Mouse (Mus musculus) liver, postnatal 0 days (tissue): Measurements from ENCODE around the gene Hdac9. TPM values are rescaled to one million over a fixed set of nuclear protein-coding genes. Genes with fewer than 3 reads are reported as not detected.

Experiments used
- ATAC-seq: fragments of 200-750 bp; cut with Nextera tagmentation; 2 replicates; pipeline ENCODE4 v1.8.0; 2017; ENCODE audit warnings: mild to moderate bottlenecking, moderate library complexity
- DNase-seq: peaks from one replicate; pipeline ENCODE4 v3.0.0-alpha.2; 2016
- H3K27ac ChIP-seq: fragments of 300-500 bp; sonication (generic); 2 replicates; pipeline ENCODE4 v1.5.1; 2014; ENCODE audit warnings: antibody characterized with exemption, moderate library complexity, mild to moderate bottlenecking, low read depth
- H3K27me3 ChIP-seq: fragments of 300-500 bp; sonication (generic); 2 replicates; pipeline ENCODE4 v1.6.1; 2014; ENCODE audit warnings: low read length, control low read depth, mixed read lengths; ENCODE audit not compliant: insufficient read depth
- H3K36me3 ChIP-seq: fragments of 300-500 bp; sonication (generic); replicated peaks from 2 replicates; pipeline ENCODE4 v1.6.1; 2014; ENCODE audit warnings: mild to moderate bottlenecking, control low read depth, low read length, moderate library complexity, mixed read lengths; ENCODE audit not compliant: insufficient read depth
- H3K4me1 ChIP-seq: fragments of 300-500 bp; sonication (generic); 2 replicates; pipeline ENCODE4 v1.6.1; 2014; ENCODE audit warnings: antibody characterized with exemption, mild to moderate bottlenecking, control low read depth; ENCODE audit not compliant: insufficient read depth
- H3K4me2 ChIP-seq: fragments of 300-500 bp; sonication (generic); 2 replicates; pipeline ENCODE4 v1.6.1; 2014; ENCODE audit warnings: low read depth, mild to moderate bottlenecking, low read length, moderate library complexity, mixed read lengths
- H3K4me3 ChIP-seq: fragments of 300-500 bp; sonication (generic); 2 replicates; pipeline ENCODE4 v1.5.1; 2014; ENCODE audit warnings: low read depth, low read length
- H3K9ac ChIP-seq: fragments of 300-500 bp; sonication (generic); replicated peaks from 2 replicates; pipeline ENCODE4 v1.6.1; 2014; ENCODE audit warnings: mild to moderate bottlenecking, moderate library complexity
- H3K9me3 ChIP-seq: fragments of 300-500 bp; sonication (generic); 2 replicates; pipeline ENCODE4 v1.6.1; 2016; ENCODE audit warnings: mild to moderate bottlenecking, control low read depth, low read length, mixed read lengths
- CTCF ChIP-seq: sonication (generic); IDR thresholded peaks from 2 replicates; pipeline ENCODE4 v1.5.1; 2016; ENCODE audit warnings: antibody characterized with exemption, low read depth
- EP300 ChIP-seq: IDR thresholded peaks from 2 replicates; pipeline ENCODE4 v1.6.1; 2016; ENCODE audit warnings: antibody characterized with exemption, low read depth, mild to moderate bottlenecking
- WGBS: fragments of 180-500 bp; shearing (Covaris S2); extraction: QIAGEN DNeasy Blood & Tissue Kit; methylation state at CpG from one replicate; pipeline ENCODE4 v1.1.7; 2014; ENCODE audit not compliant: insufficient replicate concordance; 5-methylcytosine and 5-hydroxymethylcytosine counted together
- polyA plus RNA-seq: library from polyadenylated mRNA; unstranded; fragments of >200 nt; fragmentation: Nextera tagmentation; extraction: Ambion mirVana; gene quantifications from 2 replicates; pipeline ENCODE4 v1.2.1, GENCODE M21; 2015

Gene Hdac9
- polyA plus RNA-seq, 1 experiment from 2014 or later = 1.3 TPM

- H3K27me3 ChIP-seq = no peaks in the 10 kb centered on the region
- H3K27ac ChIP-seq = no peak overlapping the region
- H3K36me3 ChIP-seq = no peaks in the 10 kb centered on the region
- H3K9me3 ChIP-seq = no peaks in the 10 kb centered on the region
- H3K4me2 ChIP-seq = no peak overlapping the region
- DNase-seq = no peak
- H3K4me1 ChIP-seq = no peaks in the 10 kb centered on the region
- WGBS = 61% methylated on average over 5 of the region's 5 CpGs
- H3K4me3 ChIP-seq = no peak overlapping the region
- TF ChIP-seq EP300 (no peak), CTCF (no peak)
- ATAC-seq = no peak
- H3K9ac ChIP-seq = no peak overlapping the region
These were observed 79.6 kb downstream of the Hdac9 start for GRCm38 (mm10) chr12:34837318-34837717.

- Histone ChIP-seq H3K4me1 (no peaks in the 10 kb centered on the region), H3K9ac (no peak overlapping the region), H3K4me3 (no peak overlapping the region), H3K27ac (no peak overlapping the region), H3K27me3 (no peaks in the 10 kb centered on the region), H3K9me3 (no peaks in the 10 kb centered on the region), H3K4me2 (no peak overlapping the region), H3K36me3 (no peaks in the 10 kb centered on the region)
- WGBS = 61% methylated on average over 1 of the region's 1 CpGs
- TF ChIP-seq EP300 (no peak), CTCF (no peak)
- DNase-seq = no peak
- no peak for ATAC-seq
These were observed 80.0 kb downstream of the Hdac9 start for GRCm38 (mm10) chr12:34836864-34837263.

- no peak overlapping the region for H3K4me3 ChIP-seq
- DNase-seq (no peak), ATAC-seq (no peak)
- H3K27ac ChIP-seq = no peak overlapping the region
- no peaks in the 10 kb centered on the region for H3K27me3 ChIP-seq
- H3K4me1 ChIP-seq = no peaks in the 10 kb centered on the region
- no peaks in the 10 kb centered on the region for H3K36me3 ChIP-seq
- H3K4me2 ChIP-seq = no peak overlapping the region
- TF ChIP-seq CTCF (no peak), EP300 (no peak)
- WGBS = 68% methylated on average over 1 of the region's 1 CpGs
- no peak overlapping the region for H3K9ac ChIP-seq
- no peaks in the 10 kb centered on the region for H3K9me3 ChIP-seq
These were observed 80.8 kb downstream of the Hdac9 start for GRCm38 (mm10) chr12:34836085-34836484.

- no peak overlapping the region for H3K4me3 ChIP-seq
- no peak overlapping the region for H3K27ac ChIP-seq
- H3K4me2 ChIP-seq = no peak overlapping the region
- no peak overlapping the region for H3K9ac ChIP-seq
- 54% methylated on average over 3 of the region's 3 CpGs for WGBS
- no peaks in the 10 kb centered on the region for H3K4me1 ChIP-seq
- DNase-seq (no peak), ATAC-seq (no peak)
- H3K9me3 ChIP-seq = no peaks in the 10 kb centered on the region
- TF ChIP-seq EP300 = no peak
- TF ChIP-seq CTCF = no peak
- H3K27me3 ChIP-seq = no peaks in the 10 kb centered on the region
- H3K36me3 ChIP-seq = no peaks in the 10 kb centered on the region
These were observed 81.4 kb downstream of the Hdac9 start for GRCm38 (mm10) chr12:34835493-34835892.

- Histone ChIP-seq H3K9ac (no peak overlapping the region), H3K36me3 (no peaks in the 10 kb centered on the region), H3K4me1 (no peaks in the 10 kb centered on the region), H3K4me3 (no peak overlapping the region), H3K27ac (no peak overlapping the region), H3K27me3 (no peaks in the 10 kb centered on the region), H3K4me2 (no peak overlapping the region), H3K9me3 (no peaks in the 10 kb centered on the region)
- 72% methylated on average over 3 of the region's 3 CpGs for WGBS
- TF ChIP-seq CTCF (no peak), EP300 (no peak)
- DNase-seq (no peak), ATAC-seq (no peak)
These were observed 88.2 kb downstream of the Hdac9 start for GRCm38 (mm10) chr12:34828684-34829083.

- DNase-seq = no peak
These were observed 90.0 kb downstream of the Hdac9 start for GRCm38 (mm10) chr12:34826931-34827330.

GRCm38 (mm10) chr12:34820229-34820628, 96.7 kb downstream of the Hdac9 start:
- Histone ChIP-seq H3K9me3 (no peaks in the 10 kb centered on the region), H3K9ac (no peak overlapping the region), H3K36me3 (no peaks in the 10 kb centered on the region), H3K4me1 (no peaks in the 10 kb centered on the region), H3K27me3 (no peaks in the 10 kb centered on the region), H3K4me2 (no peak overlapping the region; the same call in 1 of the 2 replicates), H3K4me3 (no peak overlapping the region), H3K27ac (no peak overlapping the region)
- TF ChIP-seq CTCF (no peak), EP300 (no peak)
- 49% methylated on average over 6 of the region's 6 CpGs for WGBS
- ATAC-seq = no peak
- no peak for DNase-seq

More at GRCm38 (mm10) chr12:34826931-34827330, 90.0 kb downstream of the Hdac9 start:
- Histone ChIP-seq H3K36me3 (no peaks in the 10 kb centered on the region), H3K27ac (no peak overlapping the region), H3K27me3 (no peaks in the 10 kb centered on the region), H3K4me3 (no peak overlapping the region), H3K9ac (no peak overlapping the region), H3K9me3 (no peaks in the 10 kb centered on the region), H3K4me2 (no peak overlapping the region), H3K4me1 (no peaks in the 10 kb centered on the region)
- WGBS = 68% methylated on average over 4 of the region's 4 CpGs
- TF ChIP-seq CTCF (no peak), EP300 (no peak)
- ATAC-seq = no peak
